Mouse (Mus musculus): ENCODE measurements around the gene Tanc2. TPM values are rescaled to one million over a fixed set of nuclear protein-coding genes. Genes with fewer than 3 reads are reported as not detected.

The Tanc2 gene
- polyA plus RNA-seq, 1 experiment, result 0.97 TPM

DNA sequence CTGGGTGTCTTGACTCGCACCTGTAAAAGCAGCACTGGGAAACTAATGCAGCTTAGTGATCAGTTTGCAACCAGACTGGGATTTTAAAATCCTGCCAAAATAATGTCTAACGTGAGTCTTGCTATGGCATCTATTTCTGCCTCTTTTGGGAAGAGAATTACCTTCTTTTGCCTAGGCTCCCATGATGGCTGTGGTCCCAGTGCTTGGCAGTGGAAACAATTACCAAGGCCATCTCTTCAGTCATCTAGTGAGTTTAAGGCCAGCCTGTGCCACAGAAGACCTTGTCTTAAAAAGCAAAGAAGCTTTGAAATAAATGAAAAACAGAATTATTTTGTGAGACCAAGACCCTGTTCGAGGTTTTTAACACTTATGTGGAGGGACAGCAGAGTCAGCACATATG, 213.9 kb downstream of the Tanc2 start:
- Histone ChIP-seq H3K9me3 (no peaks in the 10 kb centered on the region), H3K27me3 (replicated peaks) (no peaks in the 10 kb centered on the region), H3K36me3 (replicated peaks; ENCODE audit: low read length) (peaks cover 7% of the 10 kb centered on the region), H3K4me1 (no peaks in the 10 kb centered on the region), H3K4me3 (replicated peaks) (no peak overlapping the region)
- TF ChIP-seq FLI1 (IDR thresholded peaks at IDR 0.05; ENCODE audit: low read length) (no peak), GATA1 (IDR thresholded peaks at IDR 0.05; ENCODE audit: borderline replicate concordance, low read length) (no peak)

- no peaks in the 10 kb centered on the region for H3K9me3 ChIP-seq
- TF ChIP-seq FLI1 (IDR thresholded peaks at IDR 0.05; ENCODE audit: low read length) (no peak), GATA1 (IDR thresholded peaks at IDR 0.05; ENCODE audit: borderline replicate concordance, low read length) (no peak)
- H3K4me1 ChIP-seq, result no peaks in the 10 kb centered on the region
- H3K36me3 ChIP-seq (replicated peaks; ENCODE audit: low read length), result no peaks in the 10 kb centered on the region
- no peak overlapping the region for H3K4me3 ChIP-seq (replicated peaks)
- no peaks in the 10 kb centered on the region for H3K27me3 ChIP-seq (replicated peaks)
These were observed 215.0 kb downstream of the Tanc2 start for GRCm38 (mm10) chr11:105804776-105805175.

DNA sequence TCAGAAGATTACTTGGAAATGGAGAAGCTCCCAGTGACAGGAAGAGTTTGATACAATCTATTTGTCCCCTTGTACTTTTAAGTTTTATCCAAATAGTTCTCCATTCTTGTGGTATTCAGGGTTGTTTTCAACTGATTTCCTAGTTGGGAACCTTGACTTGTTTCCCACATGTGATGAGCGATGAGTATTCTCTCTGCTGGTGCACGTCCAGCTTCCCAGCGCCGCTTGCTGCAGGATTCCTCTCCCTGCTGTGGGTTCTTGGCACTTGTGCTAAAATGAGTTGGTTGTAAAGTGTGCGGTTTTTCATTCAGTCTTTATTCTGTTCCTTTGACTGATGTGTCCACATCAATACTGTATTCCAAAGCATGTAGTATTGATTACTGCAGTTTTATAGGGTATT, 217.3 kb downstream of the Tanc2 start:
- Histone ChIP-seq H3K27me3 (replicated peaks) (no peaks in the 10 kb centered on the region), H3K4me1 (no peaks in the 10 kb centered on the region), H3K36me3 (replicated peaks; ENCODE audit: low read length) (peaks cover 16% of the 10 kb centered on the region), H3K9me3 (no peaks in the 10 kb centered on the region), H3K4me3 (replicated peaks) (no peak overlapping the region)
- TF ChIP-seq GATA1 (IDR thresholded peaks at IDR 0.05; ENCODE audit: borderline replicate concordance, low read length) (no peak), FLI1 (IDR thresholded peaks at IDR 0.05; ENCODE audit: low read length) (no peak)

- no peaks in the 10 kb centered on the region for H3K9me3 ChIP-seq
- no peaks in the 10 kb centered on the region for H3K27me3 ChIP-seq (replicated peaks)
- TF ChIP-seq FLI1 (IDR thresholded peaks at IDR 0.05; ENCODE audit: low read length) (no peak), GATA1 (IDR thresholded peaks at IDR 0.05; ENCODE audit: borderline replicate concordance, low read length) (no peak)
- H3K36me3 ChIP-seq (replicated peaks; ENCODE audit: low read length), result peaks cover 7% of the 10 kb centered on the region
- H3K4me1 ChIP-seq, result peaks cover 13% of the 10 kb centered on the region
- H3K4me3 ChIP-seq (replicated peaks), result no peak overlapping the region
These were observed 233.5 kb downstream of the Tanc2 start for GRCm38 (mm10) chr11:105823246-105823645.

GRCm38 (mm10) chr11:105823759-105824158, 234.0 kb downstream of the Tanc2 start:
- H3K9me3 ChIP-seq, result no peaks in the 10 kb centered on the region

DNA sequence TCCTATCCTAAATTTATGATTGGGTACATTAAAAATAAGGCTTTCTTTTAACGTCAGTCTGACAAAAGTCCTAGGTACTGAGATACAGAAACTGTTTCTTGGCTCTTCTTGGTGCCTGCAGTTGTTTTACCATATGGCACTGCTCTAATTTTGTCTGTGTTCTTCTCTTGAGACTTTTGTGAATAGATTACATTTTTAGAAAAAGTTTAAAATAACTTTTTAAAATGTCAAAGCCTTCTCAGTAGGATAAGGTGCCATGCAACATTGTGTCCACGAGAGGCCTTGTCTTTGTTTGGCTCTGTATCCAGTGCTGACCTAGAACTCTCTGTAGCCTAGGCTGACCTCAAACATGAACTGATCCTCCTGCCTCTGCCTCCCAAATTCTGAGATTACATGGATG, 238.4 kb downstream of the Tanc2 start:
- H3K9me3 ChIP-seq, result no peaks in the 10 kb centered on the region
- H3K36me3 ChIP-seq (replicated peaks; ENCODE audit: low read length), result peaks cover 2% of the 10 kb centered on the region
- no peak for TF ChIP-seq FLI1 (IDR thresholded peaks at IDR 0.05; ENCODE audit: low read length)
- TF ChIP-seq GATA1 (IDR thresholded peaks at IDR 0.05; ENCODE audit: borderline replicate concordance, low read length), result no peak
- H3K4me1 ChIP-seq, result peaks cover 16% of the 10 kb centered on the region
- no peaks in the 10 kb centered on the region for H3K27me3 ChIP-seq (replicated peaks)
- no peak overlapping the region for H3K4me3 ChIP-seq (replicated peaks)

More at GRCm38 (mm10) chr11:105823759-105824158, 234.0 kb downstream of the Tanc2 start:
- H3K4me3 ChIP-seq (replicated peaks), result peak overlapping the region; percentile 8
- TF ChIP-seq FLI1 (IDR thresholded peaks at IDR 0.05; ENCODE audit: low read length), result no peak
- no peak for TF ChIP-seq GATA1 (IDR thresholded peaks at IDR 0.05; ENCODE audit: borderline replicate concordance, low read length)
- no peaks in the 10 kb centered on the region for H3K27me3 ChIP-seq (replicated peaks)
- peaks cover 7% of the 10 kb centered on the region for H3K36me3 ChIP-seq (replicated peaks; ENCODE audit: low read length)
- H3K4me1 ChIP-seq, result peaks cover 18% of the 10 kb centered on the region

DNA sequence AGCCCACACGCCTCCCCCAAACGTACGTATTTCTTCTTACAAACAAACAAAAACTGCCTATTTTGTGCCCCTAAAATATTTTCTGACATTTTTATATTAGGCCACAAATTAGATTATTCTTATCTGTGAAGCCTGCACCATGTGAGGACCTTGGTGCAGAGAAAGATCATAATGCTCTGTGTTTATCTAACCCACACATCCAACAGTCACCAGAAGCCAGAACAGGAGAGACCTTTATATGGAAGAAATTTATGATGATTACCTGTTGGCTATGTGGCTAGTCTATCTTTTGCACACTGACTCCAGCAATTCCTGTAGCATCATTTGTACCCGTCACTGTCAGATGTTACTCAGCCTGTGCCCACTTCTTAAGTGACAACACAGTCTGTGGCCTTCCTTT, 245.4 kb downstream of the Tanc2 start:
- no peaks in the 10 kb centered on the region for H3K9me3 ChIP-seq
- no peak overlapping the region for H3K4me3 ChIP-seq (replicated peaks)
- no peaks in the 10 kb centered on the region for H3K27me3 ChIP-seq (replicated peaks)
- no peak for TF ChIP-seq FLI1 (IDR thresholded peaks at IDR 0.05; ENCODE audit: low read length)
- no peak for TF ChIP-seq GATA1 (IDR thresholded peaks at IDR 0.05; ENCODE audit: borderline replicate concordance, low read length)
- no peaks in the 10 kb centered on the region; the same call in none of the 2 replicates for H3K4me1 ChIP-seq
- H3K36me3 ChIP-seq (replicated peaks; ENCODE audit: low read length), result peaks cover 36% of the 10 kb centered on the region

DNA sequence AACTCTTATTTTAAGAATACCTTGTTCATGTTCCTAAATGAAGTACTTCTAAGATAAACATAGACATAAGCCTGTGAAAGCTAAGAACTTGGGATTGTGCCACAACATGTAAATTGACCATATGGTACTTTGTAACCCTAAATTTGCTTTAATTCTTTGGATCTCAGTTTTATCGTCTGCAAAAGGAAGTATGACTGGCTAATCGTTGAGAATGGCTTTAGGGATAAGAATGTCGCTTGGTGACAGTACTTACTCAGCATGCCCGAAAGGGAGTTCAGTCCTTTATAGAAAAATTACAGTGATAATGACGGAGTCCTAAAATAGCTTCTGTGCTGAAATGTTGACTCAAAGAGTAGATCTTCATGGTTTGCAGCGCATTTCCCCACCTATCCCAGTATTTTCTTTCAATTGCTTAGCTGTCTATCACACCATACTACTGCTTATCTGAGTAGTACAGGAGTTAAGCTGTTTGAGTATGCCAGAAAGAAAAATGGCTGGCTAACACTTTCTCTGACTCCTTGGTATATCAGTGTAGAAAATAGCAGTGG, 246.6 kb downstream of the Tanc2 start:
- Histone ChIP-seq H3K9me3 (no peaks in the 10 kb centered on the region), H3K4me3 (replicated peaks) (no peak overlapping the region), H3K4me1 (no peaks in the 10 kb centered on the region; the same call in none of the 2 replicates), H3K36me3 (replicated peaks; ENCODE audit: low read length) (peaks cover 43% of the 10 kb centered on the region), H3K27me3 (replicated peaks) (no peaks in the 10 kb centered on the region)
- no peak for TF ChIP-seq GATA1 (IDR thresholded peaks at IDR 0.05; ENCODE audit: borderline replicate concordance, low read length)
- no peak for TF ChIP-seq FLI1 (IDR thresholded peaks at IDR 0.05; ENCODE audit: low read length)

DNA sequence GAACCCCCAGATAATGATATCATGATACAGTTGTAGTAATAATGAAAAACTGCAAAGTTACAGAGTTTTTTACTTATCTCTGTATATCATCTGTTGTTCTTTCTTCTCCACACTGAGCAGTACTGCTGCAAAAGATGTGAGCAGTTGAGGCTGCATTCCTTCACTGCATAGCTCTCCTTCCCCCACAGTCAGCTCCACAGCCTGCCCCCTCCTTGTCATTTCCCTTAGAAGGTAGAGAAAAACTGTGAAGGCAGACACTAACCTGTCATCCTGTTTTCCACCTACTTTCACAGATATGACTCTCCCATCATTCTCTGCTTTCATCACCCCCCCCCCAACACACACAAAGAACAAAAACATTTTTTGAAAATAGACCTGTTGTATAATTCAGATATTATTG, 248.2 kb downstream of the Tanc2 start:
- no peak for TF ChIP-seq FLI1 (IDR thresholded peaks at IDR 0.05; ENCODE audit: low read length)
- no peak for TF ChIP-seq GATA1 (IDR thresholded peaks at IDR 0.05; ENCODE audit: borderline replicate concordance, low read length)
- Histone ChIP-seq H3K36me3 (replicated peaks; ENCODE audit: low read length) (peaks cover 54% of the 10 kb centered on the region), H3K9me3 (no peaks in the 10 kb centered on the region), H3K4me1 (no peaks in the 10 kb centered on the region; the same call in none of the 2 replicates), H3K27me3 (replicated peaks) (no peaks in the 10 kb centered on the region), H3K4me3 (replicated peaks) (no peak overlapping the region)

DNA sequence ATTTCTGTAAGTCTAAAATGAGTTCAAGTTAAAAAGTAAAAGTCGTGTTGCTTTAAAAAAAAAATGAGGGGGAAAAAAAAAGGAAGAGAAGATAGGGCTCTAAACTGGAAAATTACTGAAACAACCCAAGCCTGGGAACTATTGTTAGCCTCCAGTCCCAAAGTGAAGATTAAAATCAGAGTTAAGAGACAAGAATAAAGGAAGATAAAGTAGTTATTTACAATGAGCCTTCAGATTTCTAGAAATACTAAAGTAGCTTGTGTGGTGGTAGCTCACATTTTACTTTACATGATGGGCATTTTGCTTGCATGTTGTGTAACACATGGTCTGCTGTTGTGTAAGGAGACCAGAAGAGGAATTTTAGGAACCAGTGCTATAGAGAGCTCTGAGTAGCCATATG, 256.1 kb downstream of the Tanc2 start:
- TF ChIP-seq GATA1 (IDR thresholded peaks at IDR 0.05; ENCODE audit: borderline replicate concordance, low read length) (no peak), FLI1 (IDR thresholded peaks at IDR 0.05; ENCODE audit: low read length) (no peak)
- Histone ChIP-seq H3K27me3 (replicated peaks) (no peaks in the 10 kb centered on the region), H3K4me1 (no peaks in the 10 kb centered on the region), H3K36me3 (replicated peaks; ENCODE audit: low read length) (peaks cover 30% of the 10 kb centered on the region), H3K9me3 (no peaks in the 10 kb centered on the region), H3K4me3 (replicated peaks) (no peak overlapping the region)

Measured in megakaryocyte, embryonic 14.5 days (primary cell).